Mouse (Mus musculus): ENCODE results near the gene Ssxb6. TPM values are rescaled to one million over a fixed set of nuclear protein-coding genes. Genes with fewer than 3 reads are reported as not detected.
"Not testable (repeated sequence)": the region's sequence is repeated elsewhere in the genome, so short reads cannot be mapped to it uniquely, and the experiment has no call there.

Gene Ssxb6
- polyA plus RNA-seq (2015; fragmentation: Nextera tagmentation; extraction: Ambion mirVana) = not detected in 2 replicates

- H3K27ac ChIP-seq (ENCODE audit: low read depth, low read length); H3K4me2 ChIP-seq (replicated peaks; ENCODE audit: low read depth); H3K9ac ChIP-seq (ENCODE audit: low read depth, low read length); ATAC-seq; H3K9me3 ChIP-seq (ENCODE audit: control insufficient read depth); H3K4me1 ChIP-seq (replicated peaks; ENCODE audit: control insufficient read depth, insufficient read depth, low read length); H3K36me3 ChIP-seq (ENCODE audit: control insufficient read depth, insufficient read depth); H3K4me3 ChIP-seq (ENCODE audit: low read depth, low read length); H3K27me3 ChIP-seq (replicated peaks; ENCODE audit: control insufficient read depth, insufficient read depth, low read length): not testable (repeated sequence)
- WGBS = 66% methylated on average over 4 of the region's 4 CpGs
Measured at GRCm38 (mm10) chrX:8548155-8548554, at the start of gene Ssxb6. Gene Ssxb6, minus strand, starts transcription at chrX:8548255.

- 29% methylated on average over 1 of the region's 1 CpGs for WGBS
- not testable (repeated sequence) for H3K4me3 ChIP-seq (ENCODE audit: low read depth, low read length); H3K36me3 ChIP-seq (ENCODE audit: control insufficient read depth, insufficient read depth); H3K27me3 ChIP-seq (replicated peaks; ENCODE audit: control insufficient read depth, insufficient read depth, low read length); ATAC-seq; H3K9me3 ChIP-seq (ENCODE audit: control insufficient read depth); H3K4me1 ChIP-seq (replicated peaks; ENCODE audit: control insufficient read depth, insufficient read depth, low read length); H3K9ac ChIP-seq (ENCODE audit: low read depth, low read length); H3K4me2 ChIP-seq (replicated peaks; ENCODE audit: low read depth); H3K27ac ChIP-seq (ENCODE audit: low read depth, low read length)
Measured at GRCm38 (mm10) chrX:8591716-8592115, 43.7 kb upstream of the Ssxb6 start, which contains the start of gene Ssxb3. Gene Ssxb3, minus strand, starts transcription at chrX:8591816.

- no peak within 1 kb of the TSS for H3K9ac ChIP-seq (ENCODE audit: low read depth, low read length)
- no peak within 1 kb of the TSS for H3K4me2 ChIP-seq (replicated peaks; ENCODE audit: low read depth)
- H3K27ac ChIP-seq (ENCODE audit: low read depth, low read length) = no peak within 1 kb of the TSS
- ATAC-seq = no peak
- H3K4me3 ChIP-seq (ENCODE audit: low read depth, low read length) = no peak within 1 kb of the TSS
- no peaks in the 10 kb centered on the region for H3K36me3 ChIP-seq (ENCODE audit: control insufficient read depth, insufficient read depth)
- no peaks in the 10 kb centered on the region for H3K9me3 ChIP-seq (ENCODE audit: control insufficient read depth)
- TF ChIP-seq CTCF (IDR thresholded peaks at IDR 0.05; ENCODE audit: low read depth) = no peak
- WGBS = 86% methylated on average over 2 of the region's 2 CpGs
- no peaks in the 10 kb centered on the region for H3K4me1 ChIP-seq (replicated peaks; ENCODE audit: control insufficient read depth, insufficient read depth, low read length)
- H3K27me3 ChIP-seq (replicated peaks; ENCODE audit: control insufficient read depth, insufficient read depth, low read length) = no peaks in the 10 kb centered on the region
Measured at GRCm38 (mm10) chrX:8524854-8525253, 23.2 kb downstream of the Ssxb6 start, which contains the start of gene Gm14459. Gene Gm14459, minus strand, starts transcription at chrX:8524954.

Other genes with a start within 250 kb of the Ssxb6 start
- gene Ssxb10, start 220.8 kb downstream of the Ssxb6 start, polyA plus RNA-seq (2015; fragmentation: Nextera tagmentation; extraction: Ambion mirVana) = not detected in 2 replicates
- not detected in 2 replicates for gene Ssxb9, start 181.3 kb downstream of the Ssxb6 start, polyA plus RNA-seq (2015; fragmentation: Nextera tagmentation; extraction: Ambion mirVana)
- gene Ssxb1, start 134.9 kb downstream of the Ssxb6 start, polyA plus RNA-seq (2015; fragmentation: Nextera tagmentation; extraction: Ambion mirVana) = not detected in 2 replicates
- not detected in 2 replicates for gene Ssxb2, start 86.5 kb downstream of the Ssxb6 start, polyA plus RNA-seq (2015; fragmentation: Nextera tagmentation; extraction: Ambion mirVana)
- gene Gm14459, start 23.3 kb downstream of the Ssxb6 start, polyA plus RNA-seq (2015; fragmentation: Nextera tagmentation; extraction: Ambion mirVana) = not detected in 2 replicates
- not detected in 2 replicates for gene Ssxb3, start 43.6 kb upstream of the Ssxb6 start, polyA plus RNA-seq (2015; fragmentation: Nextera tagmentation; extraction: Ambion mirVana)
- not detected in 2 replicates for gene Ssxb8, start 142.6 kb upstream of the Ssxb6 start, polyA plus RNA-seq (2015; fragmentation: Nextera tagmentation; extraction: Ambion mirVana)
- not detected in 2 replicates for gene Ssx9, start 200.2 kb upstream of the Ssxb6 start, polyA plus RNA-seq (2015; fragmentation: Nextera tagmentation; extraction: Ambion mirVana)

All from intestine, postnatal 0 days (tissue).